Mouse (Mus musculus): ENCODE data around the gene Mief1. TPM values are rescaled to one million over a fixed set of nuclear protein-coding genes. Genes with fewer than 3 reads are reported as not detected.

Gene Mief1
- polyA plus RNA-seq, 1 experiment from 2014 or later = 38.5 TPM

DNA sequence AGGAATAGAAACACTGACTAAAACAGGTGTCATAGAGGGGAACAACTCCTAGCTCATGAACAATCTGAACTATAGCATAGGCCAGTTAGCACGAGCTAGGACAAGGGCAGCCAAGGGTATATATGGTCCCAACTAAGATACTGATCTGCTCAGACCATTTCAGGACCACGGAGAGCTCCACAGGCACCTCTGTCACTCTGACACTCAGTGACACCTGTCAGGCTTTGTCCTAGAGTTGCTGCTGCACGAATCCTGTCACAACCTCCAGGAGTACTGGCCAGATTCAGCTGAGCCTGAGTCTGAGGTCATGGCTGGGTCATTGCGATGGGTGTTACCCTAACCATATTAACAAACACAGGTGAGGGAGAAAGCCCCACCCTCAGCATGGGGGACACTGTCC is 30.4 kb upstream of the Mief1 start:
- no peaks in the 10 kb centered on the region for H3K27me3 ChIP-seq (ENCODE audit: control insufficient read depth, insufficient read depth, low read length)
- H3K4me3 ChIP-seq (ENCODE audit: low read depth, low read length) = no peak overlapping the region
- no peak overlapping the region for H3K27ac ChIP-seq (ENCODE audit: low read depth, low read length)
- 39% methylated on average over 4 of the region's 4 CpGs for WGBS
- no peak overlapping the region for H3K4me2 ChIP-seq (replicated peaks; ENCODE audit: low read depth, low read length)
- no peaks in the 10 kb centered on the region for H3K36me3 ChIP-seq (ENCODE audit: control insufficient read depth, insufficient read depth, low read length)
- peak; percentile 23 for DNase-seq (ENCODE audit: low spot score)
- no peaks in the 10 kb centered on the region for H3K9me3 ChIP-seq (ENCODE audit: control insufficient read depth, low read length)
- H3K4me1 ChIP-seq (replicated peaks; ENCODE audit: control insufficient read depth, insufficient read depth, low read length) = no peaks in the 10 kb centered on the region
- ATAC-seq (ENCODE audit: low FRiP score) = no peak
- H3K9ac ChIP-seq (ENCODE audit: low read depth, low read length) = no peak overlapping the region

DNA sequence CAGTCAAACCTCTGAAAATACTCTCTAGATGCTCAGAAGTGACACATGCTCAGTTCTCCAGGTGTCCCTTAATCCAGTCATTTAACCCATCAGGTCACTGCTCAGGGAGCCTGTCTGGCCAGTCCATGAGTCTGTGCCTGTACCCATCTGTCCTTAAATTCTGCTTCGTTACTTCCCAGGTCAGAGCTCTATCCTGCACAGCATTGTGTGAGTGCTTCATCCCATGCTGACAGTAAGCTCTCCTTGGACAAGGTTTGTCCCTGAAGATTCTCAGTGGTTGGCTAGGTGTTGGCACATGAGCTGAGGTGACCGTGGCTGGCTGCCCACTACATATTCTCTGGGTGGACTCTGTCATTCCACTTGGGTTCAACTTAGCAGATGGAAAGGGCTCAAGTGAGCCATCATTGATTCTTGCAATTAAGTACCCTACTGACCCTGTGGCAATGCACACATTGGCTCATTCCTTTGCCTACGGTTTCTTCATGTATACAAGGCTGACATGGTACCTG is 27.7 kb upstream of the Mief1 start:
- 88% methylated on average over 3 of the region's 3 CpGs for WGBS

DNA sequence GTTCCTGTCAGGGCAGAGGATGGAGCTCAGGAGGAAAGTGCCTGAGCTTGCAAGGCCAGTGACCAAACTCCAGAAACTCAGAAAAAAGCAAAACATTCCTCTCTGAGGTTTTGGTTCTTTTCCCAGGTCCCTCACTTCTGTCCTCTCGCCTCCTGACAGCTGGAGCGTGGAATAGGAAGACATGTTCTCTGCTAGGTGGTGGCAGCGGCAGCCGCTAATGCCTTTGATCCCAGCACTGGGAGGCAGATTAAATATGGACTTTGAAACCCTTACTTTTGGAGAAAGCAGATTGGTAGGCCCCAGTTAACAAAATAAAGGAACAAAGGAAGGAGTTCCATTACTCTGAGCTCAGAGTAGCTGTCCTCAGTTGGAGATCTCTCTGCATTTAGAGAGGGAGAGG is 25.4 kb upstream of the Mief1 start:
- H3K9ac ChIP-seq (ENCODE audit: low read depth, low read length) = no peak overlapping the region
- WGBS = 19% methylated on average over 4 of the region's 4 CpGs
- H3K4me2 ChIP-seq (replicated peaks; ENCODE audit: low read depth, low read length) = no peak overlapping the region
- no peak for ATAC-seq (ENCODE audit: low FRiP score)
- H3K4me3 ChIP-seq (ENCODE audit: low read depth, low read length) = no peak overlapping the region
- peaks cover 7% of the 10 kb centered on the region; the same call in 1 of the 2 replicates for H3K36me3 ChIP-seq (ENCODE audit: control insufficient read depth, insufficient read depth, low read length)
- no peaks in the 10 kb centered on the region for H3K4me1 ChIP-seq (replicated peaks; ENCODE audit: control insufficient read depth, insufficient read depth, low read length)
- no peaks in the 10 kb centered on the region for H3K27me3 ChIP-seq (ENCODE audit: control insufficient read depth, insufficient read depth, low read length)
- no peak for DNase-seq (ENCODE audit: low spot score)
- no peak overlapping the region for H3K27ac ChIP-seq (ENCODE audit: low read depth, low read length)
- H3K9me3 ChIP-seq (ENCODE audit: control insufficient read depth, low read length) = no peaks in the 10 kb centered on the region

More for the DNA sequence above, 27.7 kb upstream of the Mief1 start:
- Histone ChIP-seq H3K4me3 (ENCODE audit: low read depth, low read length) (no peak overlapping the region), H3K27me3 (ENCODE audit: control insufficient read depth, insufficient read depth, low read length) (no peaks in the 10 kb centered on the region), H3K9ac (ENCODE audit: low read depth, low read length) (no peak overlapping the region), H3K27ac (ENCODE audit: low read depth, low read length) (no peak overlapping the region), H3K36me3 (ENCODE audit: control insufficient read depth, insufficient read depth, low read length) (0 out of 2 replicates have a peak, but pooled peaks cover 1% of the 10 kb centered on the region), H3K9me3 (ENCODE audit: control insufficient read depth, low read length) (no peaks in the 10 kb centered on the region), H3K4me1 (replicated peaks; ENCODE audit: control insufficient read depth, insufficient read depth, low read length) (no peaks in the 10 kb centered on the region), H3K4me2 (replicated peaks; ENCODE audit: low read depth, low read length) (no peak overlapping the region)
- DNase-seq (ENCODE audit: low spot score) = no peak
- ATAC-seq (ENCODE audit: low FRiP score) = no peak

DNA sequence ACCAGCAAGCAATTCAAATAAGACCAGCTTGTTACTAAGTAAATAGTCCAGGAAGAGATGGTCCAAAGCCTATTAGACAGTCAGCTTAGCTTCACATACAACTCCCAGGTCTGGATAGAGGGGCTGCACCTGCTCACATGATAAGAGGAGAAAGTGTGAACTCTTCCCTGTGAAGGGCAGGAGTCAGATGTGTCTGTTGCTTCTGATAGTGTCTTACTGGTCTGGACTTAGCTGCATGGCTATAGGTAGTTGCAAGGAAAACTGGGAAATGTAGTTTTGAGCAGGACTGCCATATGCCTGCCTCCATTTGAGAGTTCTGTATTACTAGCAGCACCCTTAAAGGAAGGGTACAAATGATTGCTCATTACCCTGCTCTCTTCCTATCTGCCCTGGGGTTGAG is 20.1 kb upstream of the Mief1 start:
- peaks cover 7% of the 10 kb centered on the region; the same call in 1 of the 2 replicates for H3K36me3 ChIP-seq (ENCODE audit: control insufficient read depth, insufficient read depth, low read length)
- DNase-seq (ENCODE audit: low spot score) (no peak), ATAC-seq (ENCODE audit: low FRiP score) (no peak)
- no peak overlapping the region for H3K9ac ChIP-seq (ENCODE audit: low read depth, low read length)
- no peaks in the 10 kb centered on the region for H3K9me3 ChIP-seq (ENCODE audit: control insufficient read depth, low read length)
- no peaks in the 10 kb centered on the region for H3K4me1 ChIP-seq (replicated peaks; ENCODE audit: control insufficient read depth, insufficient read depth, low read length)
- H3K4me3 ChIP-seq (ENCODE audit: low read depth, low read length) = no peak overlapping the region
- H3K27ac ChIP-seq (ENCODE audit: low read depth, low read length) = no peak overlapping the region
- no peak overlapping the region for H3K4me2 ChIP-seq (replicated peaks; ENCODE audit: low read depth, low read length)
- no peaks in the 10 kb centered on the region for H3K27me3 ChIP-seq (ENCODE audit: control insufficient read depth, insufficient read depth, low read length)

DNA sequence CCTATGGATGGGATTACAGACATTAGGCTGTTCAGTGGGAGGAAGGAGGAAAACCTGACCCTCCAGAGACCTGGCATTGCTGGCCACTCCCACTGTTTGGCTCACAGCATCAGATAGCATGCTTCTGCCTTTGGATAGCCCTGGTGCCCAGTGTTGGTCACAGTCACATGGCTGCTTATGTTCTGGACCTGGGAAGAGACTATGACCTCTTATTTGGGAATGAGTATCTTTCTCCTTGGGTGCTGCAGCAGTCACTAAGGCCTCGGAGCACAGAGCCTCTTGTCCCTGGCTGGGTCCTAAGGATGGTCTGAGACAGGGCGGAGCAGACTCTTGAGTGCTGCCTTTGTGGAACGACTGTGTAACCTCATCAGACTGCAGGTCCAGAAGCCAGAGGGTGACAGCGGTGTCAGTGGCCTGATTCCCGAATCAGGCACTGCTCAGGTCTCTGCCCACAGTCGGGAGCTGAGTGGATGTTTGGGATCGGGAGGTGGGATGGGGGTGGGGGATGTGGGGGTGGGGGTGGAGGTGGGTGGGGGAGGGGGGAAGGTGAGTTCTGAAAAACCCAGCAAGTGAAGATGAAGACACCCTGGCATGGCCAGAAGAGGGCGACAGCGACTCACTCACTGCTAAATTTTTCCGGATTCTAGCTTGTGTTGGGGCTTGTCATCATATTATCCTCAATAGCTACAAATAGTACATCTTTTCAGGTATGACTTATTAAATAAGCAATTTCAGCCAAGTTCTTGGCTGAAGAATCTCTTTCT is 17.9 kb upstream of the Mief1 start:
- 22% methylated on average over 10 of the region's 10 CpGs for WGBS
- no peak overlapping the region for H3K9ac ChIP-seq (ENCODE audit: low read depth, low read length)
- H3K36me3 ChIP-seq (ENCODE audit: control insufficient read depth, insufficient read depth, low read length) = peaks cover 7% of the 10 kb centered on the region; the same call in 1 of the 2 replicates
- H3K9me3 ChIP-seq (ENCODE audit: control insufficient read depth, low read length) = no peaks in the 10 kb centered on the region
- H3K27me3 ChIP-seq (ENCODE audit: control insufficient read depth, insufficient read depth, low read length) = no peaks in the 10 kb centered on the region
- ATAC-seq (ENCODE audit: low FRiP score) = no peak
- DNase-seq (ENCODE audit: low spot score) = peak; percentile 41
- no peak overlapping the region for H3K4me2 ChIP-seq (replicated peaks; ENCODE audit: low read depth, low read length)
- H3K4me3 ChIP-seq (ENCODE audit: low read depth, low read length) = no peak overlapping the region
- H3K4me1 ChIP-seq (replicated peaks; ENCODE audit: control insufficient read depth, insufficient read depth, low read length) = no peaks in the 10 kb centered on the region
- H3K27ac ChIP-seq (ENCODE audit: low read depth, low read length) = no peak overlapping the region

DNA sequence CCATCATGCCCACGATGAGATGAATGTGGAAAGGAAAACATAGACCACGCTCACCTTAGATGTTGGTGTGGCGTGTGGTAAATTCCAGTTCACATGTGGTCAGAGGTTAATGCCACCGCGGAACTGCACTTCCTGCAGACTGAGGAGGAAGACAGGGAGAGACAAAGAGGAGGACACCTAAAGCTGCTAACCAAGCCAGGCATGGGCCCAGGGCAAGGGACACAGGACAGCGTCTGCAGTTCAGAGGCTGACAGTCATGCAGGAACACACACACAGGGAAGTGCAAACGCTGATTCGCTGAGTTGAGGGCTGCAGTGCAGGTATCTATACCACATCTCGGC is 17.4 kb upstream of the Mief1 start:
- Histone ChIP-seq H3K27ac (ENCODE audit: low read depth, low read length) (no peak overlapping the region), H3K4me1 (replicated peaks; ENCODE audit: control insufficient read depth, insufficient read depth, low read length) (no peaks in the 10 kb centered on the region), H3K27me3 (ENCODE audit: control insufficient read depth, insufficient read depth, low read length) (no peaks in the 10 kb centered on the region), H3K4me3 (ENCODE audit: low read depth, low read length) (no peak overlapping the region), H3K36me3 (ENCODE audit: control insufficient read depth, insufficient read depth, low read length) (peaks cover 2% of the 10 kb centered on the region; the same call in 1 of the 2 replicates), H3K9ac (ENCODE audit: low read depth, low read length) (no peak overlapping the region), H3K9me3 (ENCODE audit: control insufficient read depth, low read length) (no peaks in the 10 kb centered on the region), H3K4me2 (replicated peaks; ENCODE audit: low read depth, low read length) (no peak overlapping the region)
- DNase-seq (ENCODE audit: low spot score) (no peak), ATAC-seq (ENCODE audit: low FRiP score) (no peak)
- 65% methylated on average over 9 of the region's 9 CpGs for WGBS

DNA sequence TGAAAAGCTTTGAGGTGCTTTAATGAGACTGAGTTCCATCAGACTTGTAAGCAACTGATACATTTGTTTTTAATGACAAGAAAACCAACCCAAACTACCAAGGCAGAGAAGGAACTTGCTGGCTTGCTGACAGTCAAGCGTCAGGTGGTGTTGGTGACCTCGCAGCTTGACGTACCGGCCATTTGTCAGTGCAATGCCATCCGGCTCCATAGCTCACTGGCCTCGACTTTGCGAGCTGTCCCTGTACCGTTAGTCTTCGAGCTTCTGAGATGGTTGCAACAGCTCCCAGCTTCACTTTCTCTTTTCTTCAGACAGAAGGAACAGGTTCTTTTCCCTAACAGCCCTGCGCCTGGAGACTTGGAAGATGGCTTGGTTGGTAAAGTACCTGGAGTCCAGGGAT is 16.3 kb upstream of the Mief1 start:
- H3K27me3 ChIP-seq (ENCODE audit: control insufficient read depth, insufficient read depth, low read length) = no peaks in the 10 kb centered on the region
- ATAC-seq (ENCODE audit: low FRiP score) (no peak), DNase-seq (ENCODE audit: low spot score) (no peak)
- H3K36me3 ChIP-seq (ENCODE audit: control insufficient read depth, insufficient read depth, low read length) = peaks cover 2% of the 10 kb centered on the region; the same call in 1 of the 2 replicates
- no peak overlapping the region for H3K4me2 ChIP-seq (replicated peaks; ENCODE audit: low read depth, low read length)
- no peaks in the 10 kb centered on the region for H3K9me3 ChIP-seq (ENCODE audit: control insufficient read depth, low read length)
- no peaks in the 10 kb centered on the region for H3K4me1 ChIP-seq (replicated peaks; ENCODE audit: control insufficient read depth, insufficient read depth, low read length)
- 90% methylated on average over 10 of the region's 10 CpGs for WGBS
- H3K9ac ChIP-seq (ENCODE audit: low read depth, low read length) = no peak overlapping the region
- no peak overlapping the region for H3K4me3 ChIP-seq (ENCODE audit: low read depth, low read length)
- H3K27ac ChIP-seq (ENCODE audit: low read depth, low read length) = no peak overlapping the region

DNA sequence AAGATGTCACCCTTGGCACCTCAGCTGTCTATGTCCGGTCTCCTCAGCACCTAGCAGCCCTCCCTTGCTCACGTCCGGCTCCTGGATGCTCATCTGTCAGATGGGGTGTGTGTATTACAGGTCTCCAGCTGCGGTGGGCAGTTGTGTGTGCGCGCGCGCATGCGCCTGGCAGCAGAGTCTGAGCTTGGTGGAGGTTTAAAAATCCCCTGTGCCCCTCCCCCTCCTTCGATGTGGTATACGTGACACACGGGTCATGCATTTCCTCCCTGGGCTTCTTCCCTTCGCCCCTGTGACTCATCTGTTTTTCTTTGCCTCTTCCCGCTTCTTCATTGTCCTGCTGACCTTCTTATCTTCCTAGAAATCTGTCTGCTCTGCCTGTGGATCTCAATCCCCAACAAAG is 14.6 kb upstream of the Mief1 start:
- Histone ChIP-seq H3K9ac (ENCODE audit: low read depth, low read length) (0 out of 2 replicates have a peak overlapping the region, but pooled peaks have one; percentile 11), H3K36me3 (ENCODE audit: control insufficient read depth, insufficient read depth, low read length) (no peaks in the 10 kb centered on the region), H3K27ac (ENCODE audit: low read depth, low read length) (no peak overlapping the region), H3K9me3 (ENCODE audit: control insufficient read depth, low read length) (no peaks in the 10 kb centered on the region), H3K4me3 (ENCODE audit: low read depth, low read length) (no peak overlapping the region), H3K4me1 (replicated peaks; ENCODE audit: control insufficient read depth, insufficient read depth, low read length) (no peaks in the 10 kb centered on the region), H3K4me2 (replicated peaks; ENCODE audit: low read depth, low read length) (no peak overlapping the region), H3K27me3 (ENCODE audit: control insufficient read depth, insufficient read depth, low read length) (no peaks in the 10 kb centered on the region)
- ATAC-seq (ENCODE audit: low FRiP score) = no peak
- peak; percentile 25 for DNase-seq (ENCODE audit: low spot score)
- 46% methylated on average over 14 of the region's 14 CpGs for WGBS

Measured in hindbrain, embryonic 11.5 days (tissue).